Comparison of ENCODE assay signal across 35 mouse cellular contexts in the genomic region with DNA sequence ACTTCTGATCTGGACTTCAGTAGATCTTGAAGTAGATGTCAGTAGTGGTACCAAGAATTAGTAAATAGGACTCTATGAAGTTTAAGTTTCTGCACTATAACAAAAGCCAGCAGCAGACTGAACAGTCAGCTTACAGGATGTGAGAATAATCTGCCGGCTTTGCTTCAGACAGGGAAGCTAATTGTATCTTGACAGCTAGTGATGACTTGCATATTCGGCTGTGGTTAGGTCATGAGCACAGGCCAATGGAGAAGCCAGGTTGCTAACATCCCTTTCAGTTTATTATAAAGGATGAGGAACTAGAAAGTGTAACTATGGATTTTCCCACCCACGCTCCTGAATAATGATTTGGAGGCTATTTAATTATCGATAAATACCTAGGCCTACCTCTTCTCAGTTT. TPM values are rescaled to one million over a fixed set of nuclear protein-coding genes. Genes with fewer than 3 reads are reported as not detected.
DNase-seq lines count a peak whose midpoint lies in the region; ATAC-seq and TF ChIP-seq lines count a peak whose summit lies in the region.
"Had no signal": no experiment of that assay in that cellular context is flagged by ENCODE, and none has a peak within 500 bp of the region (broad histone marks: within the 10 kb centered on the region; RNA-seq: fewer than 3 reads in every experiment).

No protein-coding gene starts in this region.

- WGBS in macrophage (ENCODE audit: missing documents): 18% methylated on average over 4 of the region's 4 CpGs
- WGBS in intestine, postnatal 0 days: 77% methylated on average over 4 of the region's 4 CpGs
- WGBS in forebrain, postnatal 0 days: 86% methylated on average over 4 of the region's 4 CpGs

- no peak overlapping the region for H3K4me2 ChIP-seq in intestine, postnatal 0 days (replicated peaks; ENCODE audit: low read depth)
- no peak overlapping the region for H3K4me2 ChIP-seq in forebrain, postnatal 0 days (ENCODE audit: low read depth)
- H3K4me2 ChIP-seq: forebrain, embryonic 13.5 days; heart, embryonic 13.5 days; hindbrain, embryonic 15.5 days; limb, embryonic 15.5 days; liver, embryonic 15.5 days; lung, embryonic 14.5 days; midbrain, embryonic 11.5 days; neural tube, embryonic 15.5 days; stomach, embryonic 15.5 days had no signal

- no peak for TF ChIP-seq CTCF in G1E (IDR thresholded peaks at IDR 0.05; ENCODE audit: low read depth, low read length)
- TF ChIP-seq CTCF in bone marrow macrophage, adult 2 months (IDR thresholded peaks at IDR 0.05; ENCODE audit: low read depth, low read length): no peak
- no peak for TF ChIP-seq CTCF in intestine, postnatal 0 days (IDR thresholded peaks at IDR 0.05; ENCODE audit: low read depth)
- no peak for TF ChIP-seq CTCF in forebrain, postnatal 0 days (IDR thresholded peaks at IDR 0.05; ENCODE audit: low read depth)

- ATAC-seq in G1E (ENCODE audit: extremely low read depth, insufficient number of reproducible peaks, low FRiP score, poor library complexity, severe bottlenecking): peak; percentile 54
- no peak for ATAC-seq in intestine, postnatal 0 days
- ATAC-seq in forebrain, postnatal 0 days: no peak
- ATAC-seq: forebrain, embryonic 13.5 days; inflammation-experienced regulatory T-cells, adult 6 months; Patski had no signal

- intact Hi-C loops in left cerebral cortex, postnatal 25 days (cut with DNase I): no loop called here

- H3K4me1 ChIP-seq in G1E (ENCODE audit: insufficient read depth, low read depth, low read length): peaks cover 13% of the 10 kb centered on the region
- peaks cover 23% of the 10 kb centered on the region for H3K4me1 ChIP-seq in bone marrow macrophage, adult 2 months (ENCODE audit: control insufficient read depth, insufficient read depth, low read length)
- no peaks in the 10 kb centered on the region for H3K4me1 ChIP-seq in intestine, postnatal 0 days (replicated peaks; ENCODE audit: control insufficient read depth, insufficient read depth, low read length)
- H3K4me1 ChIP-seq in forebrain, postnatal 0 days (ENCODE audit: insufficient read depth): no peaks in the 10 kb centered on the region
- H3K4me1 ChIP-seq: limb, embryonic 10.5 days; limb, embryonic 15.5 days; stomach, embryonic 15.5 days had no signal

- H3K27ac ChIP-seq in bone marrow macrophage, adult 2 months (ENCODE audit: insufficient read depth, low read depth, low read length): peak overlapping the region; percentile 45
- H3K27ac ChIP-seq in macrophage: peak overlapping the region; percentile 24
- H3K27ac ChIP-seq in intestine, postnatal 0 days (ENCODE audit: low read depth, low read length): no peak overlapping the region
- H3K27ac ChIP-seq in forebrain, postnatal 0 days (ENCODE audit: low read depth, low read length): no peak overlapping the region
- H3K27ac ChIP-seq: forebrain, embryonic 13.5 days; heart, adult 2 months; heart, embryonic 13.5 days; hindbrain, embryonic 10.5 days; hindbrain, embryonic 15.5 days; limb, embryonic 10.5 days; limb, embryonic 15.5 days; liver, embryonic 15.5 days; neural tube, embryonic 15.5 days; stomach, embryonic 15.5 days had no signal

- no peaks in the 10 kb centered on the region; the same call in 1 of the 2 replicates for H3K27me3 ChIP-seq in G1E (ENCODE audit: insufficient read depth, low read length)
- no peaks in the 10 kb centered on the region for H3K27me3 ChIP-seq in intestine, postnatal 0 days (replicated peaks; ENCODE audit: control insufficient read depth, insufficient read depth, low read length)
- H3K27me3 ChIP-seq in forebrain, postnatal 0 days (ENCODE audit: insufficient read depth, low read length): no peaks in the 10 kb centered on the region
- H3K27me3 ChIP-seq: forebrain, embryonic 13.5 days; heart, embryonic 13.5 days; hindbrain, embryonic 15.5 days; limb, embryonic 15.5 days; liver, embryonic 15.5 days; neural tube, embryonic 15.5 days; stomach, embryonic 15.5 days had no signal

- H3K9me3 ChIP-seq in G1E (replicated peaks): no peaks in the 10 kb centered on the region
- no peaks in the 10 kb centered on the region for H3K9me3 ChIP-seq in intestine, postnatal 0 days (ENCODE audit: control insufficient read depth)
- H3K9me3 ChIP-seq in forebrain, postnatal 0 days (ENCODE audit: low read length): no peaks in the 10 kb centered on the region
- H3K9me3 ChIP-seq: forebrain, embryonic 13.5 days; heart, embryonic 13.5 days; hindbrain, embryonic 10.5 days; hindbrain, embryonic 15.5 days; limb, embryonic 10.5 days; limb, embryonic 15.5 days; liver, embryonic 15.5 days; neural tube, embryonic 15.5 days; stomach, embryonic 15.5 days had no signal

- H3K9ac ChIP-seq in intestine, postnatal 0 days (ENCODE audit: low read depth, low read length): no peak overlapping the region
- no peak overlapping the region for H3K9ac ChIP-seq in forebrain, postnatal 0 days
- H3K9ac ChIP-seq: forebrain, embryonic 13.5 days; heart, embryonic 13.5 days; hindbrain, embryonic 15.5 days; limb, embryonic 15.5 days; liver, embryonic 15.5 days; lung, embryonic 14.5 days; neural tube, embryonic 15.5 days; stomach, embryonic 15.5 days had no signal

- peak; percentile 15 for DNase-seq in G1E (ENCODE audit: low spot score)
- peak; percentile 12 to 18 for DNase-seq in monocyte, adult 2 months (ENCODE audit: low read depth in 1 of 2, low spot score in 2 of 2)
- DNase-seq in forebrain, postnatal 0 days: no peak
- DNase-seq in left cerebral cortex, postnatal 25 days (ENCODE audit: low spot score in 2 of 2): no peak
- DNase-seq: adrenal gland, postnatal 25 days; B cell, adult 2 months; cerebellum, adult 2 months; cerebellum, postnatal 25 days; gastrocnemius, postnatal 25 days; heart, adult 2 months; heart, postnatal 10 days; kidney, adult 18-20 months; kidney, postnatal 4 days; layer of hippocampus, postnatal 36 days; lung, embryonic 14.5 days; right cerebral cortex, postnatal 25 days; thymus, postnatal 14 days had no signal

- H3K36me3 ChIP-seq in G1E (replicated peaks) (no peaks in the 10 kb centered on the region), macrophage (ENCODE audit: inconsistent target) (no peaks in the 10 kb centered on the region)
- no peaks in the 10 kb centered on the region for H3K36me3 ChIP-seq in intestine, postnatal 0 days (ENCODE audit: control insufficient read depth, insufficient read depth)
- no peaks in the 10 kb centered on the region for H3K36me3 ChIP-seq in forebrain, postnatal 0 days (ENCODE audit: insufficient read depth)
- H3K36me3 ChIP-seq: heart, embryonic 13.5 days; hindbrain, embryonic 10.5 days; hindbrain, embryonic 15.5 days; limb, embryonic 10.5 days; limb, embryonic 15.5 days; liver, embryonic 15.5 days; neural tube, embryonic 15.5 days; stomach, embryonic 15.5 days had no signal

- H3K4me3 ChIP-seq in G1E (ENCODE audit: low read depth, low read length): no peak overlapping the region
- H3K4me3 ChIP-seq in bone marrow macrophage, adult 2 months (ENCODE audit: insufficient read depth, low read length): no peak overlapping the region
- no peak overlapping the region for H3K4me3 ChIP-seq in macrophage (ENCODE audit: inconsistent target)
- H3K4me3 ChIP-seq in intestine, postnatal 0 days (ENCODE audit: low read depth, low read length): no peak overlapping the region
- no peak overlapping the region for H3K4me3 ChIP-seq in forebrain, postnatal 0 days (ENCODE audit: low read depth, low read length)
- H3K4me3 ChIP-seq: forebrain, embryonic 13.5 days; heart, adult 2 months; heart, embryonic 13.5 days; hindbrain, embryonic 10.5 days; hindbrain, embryonic 15.5 days; limb, embryonic 10.5 days; limb, embryonic 15.5 days; liver, embryonic 15.5 days; neural tube, embryonic 15.5 days; stomach, embryonic 15.5 days had no signal

- TF ChIP-seq POLR2A in bone marrow macrophage, adult 2 months (IDR thresholded peaks at IDR 0.05; ENCODE audit: borderline replicate concordance, low read depth, low read length): no peak

- peaks cover 6% of the 10 kb centered on the region; the same call in 1 of the 2 replicates for H3K79me2 ChIP-seq in macrophage (ENCODE audit: inconsistent target)

RNA-seq across cellular contexts. Expression of gene Tma16, which starts 4.3 kb away (rescaled TPM):
- 33.6 and 36.4 TPM in 2 replicates for total RNA-seq in G1E (2014; fragmentation: Nextera tagmentation)
- total RNA-seq in G1E (2017): 26.6 and 29.3 TPM in 2 replicates
- polyA plus RNA-seq in G1E (2012): 6.4 and 9.7 TPM in 2 replicates
- 4.2 and 5.2 TPM in 2 replicates for polyA plus RNA-seq in bone marrow macrophage, adult 2 months (2012; ENCODE audit: insufficient read depth, insufficient read length, missing spikeins)
- total RNA-seq in macrophage (2018; cell fraction: chromatin; rRNA removed): 100 to 1,000 TPM in 4 of 26 experiments, 10 to 100 TPM in 22; 15.7 to 153 (median 61.3) TPM
- 10 to 100 TPM in 13 of 26 experiments, 1 to 10 TPM in 13; 3.1 to 23.4 (median 10.4) TPM for total RNA-seq in macrophage (2018; cell fraction: cytosol; rRNA removed)
- total RNA-seq in macrophage (2018; cell fraction: nucleus; rRNA removed): 100 to 1,000 TPM in 3 of 26 experiments, 10 to 100 TPM in 23; 18.9 to 154 (median 45.2) TPM
- polyA plus RNA-seq in macrophage (2018): 4.4 to 8.5 TPM (median 6.1 TPM) in 3 replicates
- 3.6 and 4.2 TPM in 2 replicates for polyA plus RNA-seq in intestine, postnatal 0 days (2015; fragmentation: Nextera tagmentation; extraction: Ambion mirVana)
- 19.1 and 22.1 TPM in 2 replicates for total RNA-seq in forebrain, postnatal 0 days (2014; rRNA removed)
- 11.2 and 12.7 TPM in 2 replicates for polyA plus RNA-seq in forebrain, postnatal 0 days (2015; fragmentation: Nextera tagmentation; extraction: Ambion mirVana)
- total RNA-seq in left cerebral cortex, postnatal 25 days (2021): 10 to 100 TPM in 1 of 2 experiments, 1 to 10 TPM in 1; 9.2 to 10.5 TPM

RNA-seq across cellular contexts. Expression of gene Tktl2, which starts 20.9 kb away (rescaled TPM):
- total RNA-seq in G1E (2014; fragmentation: Nextera tagmentation): not detected in 2 replicates
- 0.05 and 0.12 TPM in 2 replicates for total RNA-seq in G1E (2017)
- polyA plus RNA-seq in G1E (2012): not detected in 2 replicates
- not detected in 2 replicates for polyA plus RNA-seq in bone marrow macrophage, adult 2 months (2012; ENCODE audit: insufficient read depth, insufficient read length, missing spikeins)
- total RNA-seq in macrophage (2018; cell fraction: chromatin; rRNA removed): under 1 TPM in 1 of 26 experiments, not detected in 25; 0.17 TPM
- total RNA-seq in macrophage (2018; cell fraction: cytosol; rRNA removed): not detected
- total RNA-seq in macrophage (2018; cell fraction: nucleus; rRNA removed): not detected
- not detected in 3 replicates for polyA plus RNA-seq in macrophage (2018)
- polyA plus RNA-seq in intestine, postnatal 0 days (2015; fragmentation: Nextera tagmentation; extraction: Ambion mirVana): not detected in 2 replicates
- under 0.01 and 0.05 TPM in 2 replicates for total RNA-seq in forebrain, postnatal 0 days (2014; rRNA removed)
- polyA plus RNA-seq in forebrain, postnatal 0 days (2015; fragmentation: Nextera tagmentation; extraction: Ambion mirVana): 0.06 and 0.11 TPM in 2 replicates
- total RNA-seq in left cerebral cortex, postnatal 25 days (2021): under 1 TPM; 0.09 to 0.16 TPM
- total RNA-seq: adrenal gland, postnatal 25 days; gastrocnemius, adult 18-20 months; gastrocnemius, postnatal 25 days; heart, adult 2 months had no signal
- polyA plus RNA-seq: embryonic facial prominence, embryonic 11.5 days; heart, adult 2 months; heart, embryonic 13.5 days; hindbrain, embryonic 10.5 days; inflammation-experienced regulatory T-cells, adult 6 months; kidney, embryonic 16.5 days; limb, embryonic 10.5 days; limb, embryonic 15.5 days; liver, embryonic 15.5 days; lung, embryonic 14.5 days; midbrain, embryonic 11.5 days; neural tube, embryonic 15.5 days; Patski; stomach, embryonic 15.5 days had no signal

Comparison
In these comparisons a context has a peak if more than half of its experiments do, and no peak if none do; other contexts are left out.
1. DNase-seq: peak in G1E (single experiment) and monocyte, adult 2 months (2 of 2); none in forebrain, postnatal 0 days (single experiment) and left cerebral cortex, postnatal 25 days (0 of 2).
2. H3K27ac ChIP-seq: peak in bone marrow macrophage, adult 2 months (single experiment) and macrophage (single experiment); none in intestine, postnatal 0 days (single experiment) and forebrain, postnatal 0 days (single experiment).